Mouse (Mus musculus): Measurements from ENCODE around the gene Ndufs7.

DNA sequence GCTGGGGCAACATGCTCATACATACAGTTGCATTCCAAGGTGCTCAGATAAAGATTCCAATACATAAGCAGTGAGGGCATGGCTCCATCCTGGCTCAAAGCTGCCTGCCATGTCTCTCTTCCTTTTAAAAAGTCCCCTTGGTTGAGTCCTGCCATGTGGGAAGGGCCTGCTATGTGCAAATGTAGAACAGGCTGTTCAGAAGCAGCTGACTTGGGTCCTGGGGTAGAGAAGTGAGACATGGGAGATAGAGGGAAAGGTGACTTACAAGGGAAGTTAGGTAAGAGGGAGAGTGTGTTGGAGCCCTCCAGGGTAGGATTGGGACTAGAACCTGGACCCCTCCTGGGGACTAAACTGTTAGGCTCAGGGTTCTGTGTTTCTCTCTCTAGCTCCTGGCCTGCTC lies 3.1 kb downstream of the Ndufs7 start:
- TF ChIP-seq ZNF384 (IDR thresholded peaks at IDR 0.05; ENCODE audit: low read depth, low read length) (no peak), ZC3H11A (IDR thresholded peaks at IDR 0.05; ENCODE audit: borderline replicate concordance, low read depth, low read length) (no peak)
